Mouse (Mus musculus): Measurements from ENCODE around the gene Pkp1.
A peak's percentile ranks its signal among the peaks of the same experiment; 100 is the strongest.

Gene Pkp1

DNA sequence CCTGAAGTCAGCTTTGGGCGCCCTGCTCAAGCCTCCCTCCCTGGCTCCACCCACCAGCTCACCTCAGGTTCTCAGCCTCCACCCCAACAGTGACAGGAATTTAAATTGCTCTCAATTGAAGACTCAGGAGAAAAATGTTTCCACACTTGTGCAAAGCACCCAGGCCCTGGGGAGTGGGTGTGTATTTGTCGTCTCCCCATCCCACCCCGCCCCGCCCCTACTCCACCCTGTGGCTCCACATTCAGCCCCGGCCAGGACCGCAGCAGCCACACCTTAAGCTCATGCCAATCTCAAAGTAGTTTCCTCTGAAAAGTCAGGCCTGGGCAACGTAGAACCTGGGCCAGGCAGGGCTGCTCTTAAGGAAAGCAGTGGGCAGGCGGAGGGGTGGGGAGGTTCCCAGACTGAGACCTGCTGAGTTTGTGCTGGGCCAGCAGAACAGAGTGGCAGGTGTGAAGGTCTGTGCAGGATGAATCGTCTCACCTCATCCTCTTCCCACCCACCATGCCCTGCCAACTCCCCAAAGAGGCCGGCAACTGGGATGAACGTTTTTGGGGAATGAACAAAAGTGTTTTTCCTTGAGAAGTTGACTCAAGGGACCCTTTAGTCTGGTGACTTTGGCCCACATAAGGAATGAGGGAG, 61.8 kb downstream of the Pkp1 start:
- DNase-seq (ENCODE audit: low read depth, low spot score) = peak; percentile 73

DNA sequence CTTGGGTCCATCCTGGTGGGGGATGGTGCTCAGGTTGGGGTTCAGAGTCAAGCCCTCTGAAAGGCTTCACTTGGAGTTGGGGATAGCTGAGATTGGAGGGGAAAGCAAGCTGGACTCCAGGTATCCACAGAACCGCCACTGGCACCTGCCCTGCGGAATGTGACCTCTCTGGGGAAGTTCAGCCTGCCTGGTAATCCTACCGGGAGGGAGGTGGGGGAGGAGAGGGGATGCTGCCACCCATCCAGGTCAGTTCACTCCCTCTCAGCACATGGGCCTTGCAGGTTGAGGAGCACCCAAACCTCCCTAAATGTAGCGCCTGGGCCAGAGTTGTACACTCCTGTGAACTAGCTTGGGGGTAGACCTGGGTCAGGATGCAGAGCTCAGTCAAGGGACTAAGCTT, 62.9 kb downstream of the Pkp1 start:
- no peak for DNase-seq (ENCODE audit: low read depth, low spot score)

DNA sequence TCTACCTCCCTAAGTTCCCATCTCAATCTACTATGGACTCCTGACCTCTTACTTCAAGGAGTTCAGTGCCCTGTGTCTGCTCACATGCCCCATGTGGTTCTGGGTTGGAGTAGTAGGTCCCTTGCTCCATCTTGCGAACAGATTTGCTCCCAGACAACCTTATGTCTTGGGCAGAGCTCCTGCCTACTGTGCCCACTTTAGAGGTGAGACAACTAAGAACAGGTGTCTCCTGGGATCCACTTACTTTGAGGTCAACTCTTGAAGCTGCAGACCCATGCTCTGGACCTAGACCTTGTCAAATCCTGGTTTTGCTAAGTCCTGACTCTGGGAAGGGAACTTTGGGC, 63.7 kb downstream of the Pkp1 start:
- no peak for DNase-seq (ENCODE audit: low read depth, low spot score)

GRCm38 (mm10) chr1:135854591-135855343, 64.2 kb downstream of the Pkp1 start:
- DNase-seq (ENCODE audit: low read depth, low spot score) = no peak

DNA sequence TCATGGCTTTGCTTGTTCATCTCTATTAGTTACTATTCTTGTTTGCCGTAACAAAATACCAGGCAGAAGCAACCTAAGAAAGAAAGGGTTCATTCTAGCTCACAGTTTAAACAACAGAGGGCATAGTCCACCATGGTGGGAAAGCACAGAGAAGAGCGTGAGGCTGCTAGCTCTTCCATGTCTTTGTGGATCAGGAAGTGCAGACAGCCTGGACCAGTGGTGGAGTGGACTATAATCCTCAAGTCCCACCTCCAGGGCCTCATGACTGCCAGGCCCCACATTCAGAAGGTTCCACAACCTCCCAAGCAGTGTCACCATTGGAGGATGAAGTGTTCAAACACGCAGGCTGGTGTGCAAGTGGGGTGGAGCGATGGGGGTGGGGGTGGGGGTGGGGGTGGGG, 65.8 kb downstream of the Pkp1 start:
- DNase-seq (ENCODE audit: low read depth, low spot score) = no peak

- no peak for DNase-seq (ENCODE audit: low read depth, low spot score)
Measured at GRCm38 (mm10) chr1:135852044-135852756, 66.8 kb downstream of the Pkp1 start.

DNA sequence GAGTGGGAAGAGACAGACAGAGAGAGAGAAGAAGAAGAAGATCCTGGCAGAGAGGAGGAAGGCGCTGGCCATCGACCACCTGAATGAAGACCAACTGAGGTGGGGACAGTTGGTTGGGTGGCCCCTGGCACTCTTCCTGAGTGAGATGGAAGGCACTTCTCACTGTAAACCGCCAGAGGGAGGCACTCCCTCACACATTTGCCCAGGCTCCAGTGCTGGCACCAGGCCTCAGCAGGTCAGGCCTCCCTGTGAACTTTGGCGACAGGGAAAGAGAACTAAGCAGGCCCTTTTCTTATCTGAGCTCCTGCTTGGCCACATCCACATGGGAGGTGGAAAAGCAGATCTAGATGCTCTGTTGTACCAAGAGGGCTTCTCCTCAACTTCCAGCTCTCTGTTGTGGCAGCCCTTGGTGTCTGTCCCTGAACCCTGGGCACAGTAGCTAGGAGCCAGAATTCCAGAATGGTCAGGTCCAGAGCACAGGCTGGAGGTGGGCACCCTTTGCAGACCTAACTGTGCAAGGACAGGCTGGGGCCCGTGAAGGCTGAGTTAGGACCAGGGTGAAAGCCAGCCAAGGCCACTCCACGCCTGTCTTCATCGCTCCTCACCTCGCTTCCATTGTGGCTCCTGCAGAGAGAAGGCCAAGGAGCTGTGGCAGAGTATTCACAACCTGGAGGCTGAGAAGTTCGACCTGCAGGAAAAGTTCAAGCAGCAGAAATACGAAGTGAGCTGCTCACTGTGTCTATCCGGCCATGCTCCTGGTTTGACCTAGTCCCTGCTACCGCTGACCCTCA, 68.1 kb downstream of the Pkp1 start:
- peak; percentile 42 for DNase-seq (ENCODE audit: low read depth, low spot score)

- no peak for DNase-seq (ENCODE audit: low read depth, low spot score)
Measured at GRCm38 (mm10) chr1:135847611-135848351, 71.2 kb downstream of the Pkp1 start.

GRCm38 (mm10) chr1:135847139-135847562, 71.9 kb downstream of the Pkp1 start:
- DNase-seq (ENCODE audit: low read depth, low spot score) = peak; percentile 81

DNA sequence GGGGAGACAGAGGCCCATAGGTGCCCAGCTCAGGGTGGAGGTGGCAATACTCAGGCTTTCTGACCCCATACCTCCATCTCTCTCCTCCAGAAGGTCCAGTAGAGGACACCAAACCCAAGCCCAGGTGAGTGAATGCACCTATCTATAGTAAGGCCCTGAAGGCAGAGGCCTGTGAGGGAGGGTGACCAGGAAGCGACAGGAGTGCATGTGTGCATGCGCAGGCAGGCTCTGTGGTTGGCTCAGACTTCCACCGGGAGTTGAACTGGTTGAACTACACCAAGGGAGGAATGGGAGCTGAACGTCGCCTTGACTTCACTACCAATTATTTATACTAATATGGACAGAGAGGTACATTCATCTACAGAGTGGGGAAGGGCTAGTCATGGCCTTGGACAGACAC, 72.4 kb downstream of the Pkp1 start:
- DNase-seq (ENCODE audit: low read depth, low spot score) = no peak

DNA sequence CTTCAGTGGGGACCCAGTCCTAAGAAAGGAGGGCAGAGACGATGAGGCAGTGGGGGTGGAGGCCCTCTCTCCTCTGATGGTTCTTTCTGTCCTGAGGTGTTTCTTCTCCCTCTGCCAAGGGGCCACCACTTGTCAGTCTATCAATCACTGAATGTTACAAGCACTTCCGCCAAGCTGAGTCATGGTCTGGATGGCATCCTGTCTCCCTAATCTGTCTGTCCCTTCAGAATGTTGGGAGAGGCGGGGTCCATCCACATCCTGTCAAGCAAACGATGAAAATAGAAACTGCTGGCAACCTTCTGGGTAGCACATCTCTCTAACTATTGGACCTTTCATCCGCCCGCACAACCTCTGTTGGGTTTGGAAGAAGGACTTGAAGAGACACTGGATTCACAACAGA, 74.5 kb downstream of the Pkp1 start:
- DNase-seq (ENCODE audit: low read depth, low spot score) = no peak

- DNase-seq (ENCODE audit: low read depth, low spot score) = no peak
Measured at GRCm38 (mm10) chr1:135843519-135844262, 75.3 kb downstream of the Pkp1 start.

DNA sequence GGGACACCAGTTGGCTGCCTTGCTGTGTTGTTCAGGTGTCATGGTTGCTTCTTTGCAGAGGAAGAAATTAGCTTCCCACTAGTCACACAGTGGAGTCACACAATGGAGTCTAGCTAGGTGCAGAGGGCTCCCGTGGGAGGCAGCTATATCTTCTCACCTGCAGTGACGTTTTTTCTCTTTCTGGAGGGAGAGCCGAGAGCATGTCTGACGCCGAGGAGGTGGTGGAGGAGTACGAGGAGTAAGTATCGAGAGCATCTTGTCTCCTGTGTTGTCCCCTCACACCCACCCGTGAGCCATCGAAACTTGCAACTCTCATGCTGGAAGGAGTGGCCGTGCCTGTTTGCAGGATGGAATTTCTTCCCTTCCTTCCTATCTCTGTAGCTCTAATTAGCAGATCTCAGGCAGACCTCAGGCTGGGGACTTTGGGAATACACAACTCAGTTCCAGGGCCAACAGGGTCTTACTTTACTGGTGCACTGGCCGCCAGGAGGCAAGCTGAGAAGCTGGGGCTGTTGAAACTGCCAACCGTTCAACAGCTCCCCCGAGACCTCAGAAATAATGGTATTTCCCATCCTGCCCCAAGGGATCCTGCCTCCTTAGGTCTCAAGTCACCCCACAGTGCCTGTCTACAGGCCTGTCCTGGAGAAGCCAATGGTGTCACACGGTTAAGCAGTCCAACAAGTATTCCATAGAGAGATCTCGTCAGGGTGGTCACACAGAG, 78.2 kb downstream of the Pkp1 start:
- no peak for DNase-seq (ENCODE audit: low read depth, low spot score)

DNA sequence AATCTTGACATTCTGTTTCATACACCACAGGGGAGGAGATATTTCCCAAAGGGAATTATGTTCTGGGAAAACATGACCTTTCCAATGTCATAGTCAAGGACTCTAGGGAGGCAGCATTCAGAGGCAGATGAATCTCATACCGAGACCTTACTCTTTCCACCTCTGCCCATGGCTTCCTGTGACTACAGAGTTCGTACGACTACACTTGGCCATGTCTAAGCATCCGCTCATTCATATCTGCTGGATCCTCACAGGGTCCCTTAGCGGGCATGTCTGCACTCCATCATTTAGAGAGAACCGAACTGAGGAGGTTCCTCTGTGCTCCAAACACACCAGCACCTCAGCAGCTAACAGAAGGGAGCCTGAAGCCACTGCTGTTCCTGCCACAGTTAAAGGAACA, 79.9 kb downstream of the Pkp1 start:
- DNase-seq (ENCODE audit: low read depth, low spot score) = no peak

DNA sequence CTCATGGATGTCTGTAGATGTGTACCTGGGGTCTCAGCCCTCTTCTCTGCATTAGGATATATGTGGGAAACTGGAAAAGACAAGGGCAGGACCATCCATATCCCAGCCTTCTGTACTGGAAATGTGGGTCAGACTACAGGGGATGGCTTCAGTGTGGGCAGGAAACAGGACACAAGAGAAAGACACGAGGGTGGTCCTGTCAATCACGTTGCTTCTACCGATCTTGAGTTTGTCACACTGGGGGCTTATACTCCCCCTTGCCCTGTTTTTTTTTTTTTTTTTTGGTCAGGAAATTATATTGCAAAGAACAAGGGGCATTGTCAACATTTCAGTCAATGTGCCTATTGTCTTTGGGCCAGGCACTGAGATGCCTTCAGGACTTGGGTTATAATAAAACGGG, 80.4 kb downstream of the Pkp1 start:
- DNase-seq (ENCODE audit: low read depth, low spot score) = no peak

GRCm38 (mm10) chr1:135835716-135836483, 83.1 kb downstream of the Pkp1 start, which contains the start of gene Tnnt2:
TSS of gene Tnnt2 (plus strand) at chr1:135836354.
- DNase-seq (ENCODE audit: low read depth, low spot score) = no peak

- no peak for DNase-seq (ENCODE audit: low read depth, low spot score)
Measured at GRCm38 (mm10) chr1:135834983-135835382, 84.0 kb downstream of the Pkp1 start.

DNA sequence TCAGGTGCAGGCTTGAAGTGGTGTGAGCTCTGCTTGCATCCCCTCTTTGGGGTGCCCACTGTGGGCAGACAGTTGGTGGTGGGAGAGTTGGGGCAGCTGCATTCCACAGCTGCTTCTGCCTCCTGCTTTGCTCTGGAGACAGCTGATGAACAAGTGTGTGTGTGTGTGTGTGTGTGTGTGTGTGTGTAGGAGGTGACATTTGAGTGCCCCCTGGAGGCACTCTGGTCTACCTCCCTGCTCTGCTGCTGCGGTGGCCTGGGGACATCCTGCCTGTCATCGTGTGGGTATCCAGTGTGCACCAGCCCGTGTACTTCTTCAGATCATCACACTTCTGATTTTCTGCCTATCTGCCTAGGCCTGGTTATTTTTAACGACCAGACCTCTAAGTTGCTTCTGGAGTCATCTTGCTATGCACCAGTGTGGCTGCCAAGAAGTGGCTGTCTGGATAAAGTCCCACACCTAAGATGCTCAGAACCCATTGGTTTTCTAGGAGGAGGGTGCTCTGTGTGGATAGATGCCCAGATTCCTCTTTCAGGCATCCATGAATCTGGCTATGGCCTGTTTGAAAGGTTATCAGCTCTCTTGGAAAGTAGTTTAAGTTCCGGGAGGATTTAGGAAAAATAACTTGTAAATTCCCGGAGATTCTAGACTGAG, 84.7 kb downstream of the Pkp1 start:
- no peak for DNase-seq (ENCODE audit: low read depth, low spot score)

- DNase-seq (ENCODE audit: low read depth, low spot score) = peak; percentile 80
Measured at GRCm38 (mm10) chr1:135828918-135829317, 90.1 kb downstream of the Pkp1 start.

Measured in ES-CJ7 (cell line).